Mouse (Mus musculus): Measurements from ENCODE around the gene Ube2o. TPM values are rescaled to one million over a fixed set of nuclear protein-coding genes. Genes with fewer than 3 reads are reported as not detected.

Ube2o gene
- total and polyA plus RNA-seq, 2 experiments from 2014 or later, result 31.3 to 112 TPM

DNA sequence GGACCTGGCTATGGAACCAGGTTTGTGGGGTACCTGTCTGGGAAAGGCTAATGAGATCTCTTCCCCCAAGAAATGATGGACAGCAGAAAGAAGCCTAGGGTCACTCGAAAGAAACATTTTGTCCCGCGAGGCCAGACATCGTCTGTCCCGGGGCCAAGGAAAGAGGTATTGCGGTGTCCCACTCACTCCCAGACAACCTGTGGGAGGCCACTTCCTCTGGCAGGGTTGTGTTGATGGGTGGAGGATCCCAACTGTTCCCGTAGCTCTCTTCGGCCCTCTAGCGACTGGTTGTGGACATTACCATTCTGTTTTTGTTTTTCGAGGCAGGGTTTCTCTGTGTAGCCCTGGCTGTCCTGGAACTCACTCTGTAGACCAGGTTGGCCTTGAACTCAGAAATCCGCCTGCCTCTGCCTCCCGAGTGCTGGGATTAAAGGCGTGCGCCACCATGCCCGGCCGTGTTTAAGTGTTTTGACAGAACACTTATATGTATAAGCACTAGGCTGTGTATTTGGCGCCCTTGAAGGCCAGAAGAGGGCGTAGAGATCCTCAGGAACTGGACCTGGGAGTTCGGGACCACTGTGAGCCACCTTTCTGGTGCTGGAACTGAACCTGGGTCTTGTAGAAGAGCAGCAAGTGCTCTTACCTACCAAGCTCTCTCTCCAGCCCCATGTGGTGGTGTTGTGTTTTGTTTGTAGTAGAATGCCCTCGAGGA, 46.9 kb downstream of the Ube2o start:
- TF ChIP-seq CTCF (IDR thresholded peaks at IDR 0.05; ENCODE audit: low read depth), result peak; percentile 87
- H3K4me3 ChIP-seq (ENCODE audit: low read length), result peak overlapping the region; percentile 46
- H3K9me3 ChIP-seq (ENCODE audit: low read length), result no peaks in the 10 kb centered on the region
- peak overlapping the region; percentile 86 for H3K4me2 ChIP-seq (ENCODE audit: low read depth, low read length)
- DNase-seq (ENCODE audit: low spot score), result peak; percentile 85
- no peak overlapping the region for H3K27ac ChIP-seq
- H3K4me1 ChIP-seq (ENCODE audit: insufficient read depth, low read length), result peaks cover 36% of the 10 kb centered on the region
- peak; percentile 33; the same call in 1 of the 2 replicates for ATAC-seq
- peaks cover 12% of the 10 kb centered on the region for H3K36me3 ChIP-seq (ENCODE audit: insufficient read depth, low read length)
- no peak overlapping the region for H3K9ac ChIP-seq (replicated peaks; ENCODE audit: low read length)
- H3K27me3 ChIP-seq (ENCODE audit: insufficient read depth, low read length), result peaks cover 34% of the 10 kb centered on the region
- 22% methylated on average over 20 of the region's 20 CpGs for WGBS

- under 1% methylated on average over 62 of the region's 63 CpGs for WGBS
- ATAC-seq, result peak; percentile 27; the same call in 1 of the 2 replicates
Measured at GRCm38 (mm10) chr11:116533341-116534153, 47.7 kb downstream of the Ube2o start.

DNA sequence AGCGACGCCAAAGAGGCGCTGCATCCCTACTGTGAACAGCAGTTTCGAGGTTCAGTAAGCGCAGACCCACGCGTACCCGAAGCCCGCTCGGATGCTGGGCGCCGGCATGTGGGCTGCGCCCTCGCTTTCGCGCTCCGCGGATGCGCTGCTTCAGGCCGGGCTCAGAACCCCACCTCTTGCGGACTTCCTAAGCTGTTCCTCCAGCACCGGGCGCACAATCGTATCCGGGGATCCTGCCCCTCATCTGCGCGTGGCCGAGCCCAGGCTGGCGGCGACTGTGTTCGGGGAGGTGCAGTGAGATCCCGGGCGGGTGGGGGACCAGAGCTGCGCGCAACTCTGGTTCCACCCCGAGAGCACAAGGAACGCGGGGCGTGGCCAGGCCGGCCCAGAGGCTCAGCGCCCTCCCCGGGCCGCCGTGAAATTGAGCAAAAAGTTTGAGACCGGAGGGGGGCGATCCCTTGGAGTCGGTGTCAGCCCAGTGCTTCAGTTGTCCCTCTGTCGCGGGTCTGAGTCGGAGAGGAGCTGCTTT, 48.4 kb downstream of the Ube2o start:
- WGBS, result under 1% methylated on average over 49 of the region's 50 CpGs
- Histone ChIP-seq H3K36me3 (ENCODE audit: insufficient read depth, low read length) (0 out of 2 replicates have a peak, but pooled peaks cover 4% of the 10 kb centered on the region), H3K4me2 (ENCODE audit: low read depth, low read length) (peak overlapping the region; percentile 86), H3K27me3 (ENCODE audit: insufficient read depth, low read length) (peaks cover 34% of the 10 kb centered on the region), H3K4me3 (ENCODE audit: low read length) (peak overlapping the region; percentile 46), H3K9me3 (ENCODE audit: low read length) (no peaks in the 10 kb centered on the region), H3K4me1 (ENCODE audit: insufficient read depth, low read length) (peaks cover 36% of the 10 kb centered on the region), H3K9ac (replicated peaks; ENCODE audit: low read length) (peak overlapping the region; percentile 47), H3K27ac (no peak overlapping the region)
- TF ChIP-seq CTCF (IDR thresholded peaks at IDR 0.05; ENCODE audit: low read depth), result 0 out of 2 replicates have a peak, but pooled peaks have one; percentile 2
- ATAC-seq (peak; percentile 28; the same call in 1 of the 2 replicates), DNase-seq (ENCODE audit: low spot score) (peak; percentile 33)

More at GRCm38 (mm10) chr11:116533341-116534153, 47.7 kb downstream of the Ube2o start:
- TF ChIP-seq CTCF (IDR thresholded peaks at IDR 0.05; ENCODE audit: low read depth), result no peak
- H3K4me1 ChIP-seq (ENCODE audit: insufficient read depth, low read length), result peaks cover 36% of the 10 kb centered on the region
- peaks cover 34% of the 10 kb centered on the region for H3K27me3 ChIP-seq (ENCODE audit: insufficient read depth, low read length)
- no peak for DNase-seq (ENCODE audit: low spot score)
- no peaks in the 10 kb centered on the region for H3K9me3 ChIP-seq (ENCODE audit: low read length)
- peak overlapping the region; percentile 47 for H3K9ac ChIP-seq (replicated peaks; ENCODE audit: low read length)
- peaks cover 5% of the 10 kb centered on the region; the same call in 1 of the 2 replicates for H3K36me3 ChIP-seq (ENCODE audit: insufficient read depth, low read length)
- no peak overlapping the region for H3K27ac ChIP-seq
- H3K4me2 ChIP-seq (ENCODE audit: low read depth, low read length), result peak overlapping the region; percentile 86
- peak overlapping the region; percentile 46 for H3K4me3 ChIP-seq (ENCODE audit: low read length)

DNA sequence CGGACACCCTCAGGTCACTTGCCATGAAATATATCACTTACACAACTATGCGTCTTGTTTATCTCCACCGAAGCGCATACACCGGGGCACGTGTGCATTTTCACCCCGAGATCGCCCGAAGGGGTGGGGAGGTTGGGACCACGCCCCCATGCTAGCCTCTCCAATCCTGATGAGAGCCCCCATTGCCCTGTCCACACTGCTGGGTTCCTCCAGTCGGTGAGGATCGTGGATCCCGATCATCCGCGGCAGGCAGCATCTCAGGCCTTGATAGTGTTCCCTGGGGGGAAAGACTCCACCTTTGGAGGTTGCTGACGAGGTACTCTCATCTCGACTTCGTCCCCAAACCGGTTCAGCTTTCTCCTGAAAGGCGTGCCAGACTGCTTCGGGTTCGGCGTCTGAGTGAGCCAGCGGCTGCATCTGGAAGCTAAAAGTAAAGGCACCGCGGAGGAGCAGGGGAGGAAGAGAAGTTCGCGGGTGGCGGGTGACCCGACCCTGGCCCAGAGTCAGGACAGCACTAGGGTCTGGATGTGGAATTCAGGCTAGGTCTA, 48.9 kb downstream of the Ube2o start:
- Histone ChIP-seq H3K9me3 (ENCODE audit: low read length) (no peaks in the 10 kb centered on the region), H3K9ac (replicated peaks; ENCODE audit: low read length) (peak overlapping the region; percentile 47), H3K4me3 (ENCODE audit: low read length) (peak overlapping the region; percentile 46), H3K4me1 (ENCODE audit: insufficient read depth, low read length) (peaks cover 36% of the 10 kb centered on the region), H3K27ac (no peak overlapping the region), H3K4me2 (ENCODE audit: low read depth, low read length) (peak overlapping the region; percentile 86), H3K27me3 (ENCODE audit: insufficient read depth, low read length) (peaks cover 34% of the 10 kb centered on the region), H3K36me3 (ENCODE audit: insufficient read depth, low read length) (0 out of 2 replicates have a peak, but pooled peaks cover 3% of the 10 kb centered on the region)
- DNase-seq (ENCODE audit: low spot score), result no peak
- ATAC-seq, result no peak
- no peak for TF ChIP-seq CTCF (IDR thresholded peaks at IDR 0.05; ENCODE audit: low read depth)
- under 1% methylated on average over 30 of the region's 30 CpGs for WGBS

DNA sequence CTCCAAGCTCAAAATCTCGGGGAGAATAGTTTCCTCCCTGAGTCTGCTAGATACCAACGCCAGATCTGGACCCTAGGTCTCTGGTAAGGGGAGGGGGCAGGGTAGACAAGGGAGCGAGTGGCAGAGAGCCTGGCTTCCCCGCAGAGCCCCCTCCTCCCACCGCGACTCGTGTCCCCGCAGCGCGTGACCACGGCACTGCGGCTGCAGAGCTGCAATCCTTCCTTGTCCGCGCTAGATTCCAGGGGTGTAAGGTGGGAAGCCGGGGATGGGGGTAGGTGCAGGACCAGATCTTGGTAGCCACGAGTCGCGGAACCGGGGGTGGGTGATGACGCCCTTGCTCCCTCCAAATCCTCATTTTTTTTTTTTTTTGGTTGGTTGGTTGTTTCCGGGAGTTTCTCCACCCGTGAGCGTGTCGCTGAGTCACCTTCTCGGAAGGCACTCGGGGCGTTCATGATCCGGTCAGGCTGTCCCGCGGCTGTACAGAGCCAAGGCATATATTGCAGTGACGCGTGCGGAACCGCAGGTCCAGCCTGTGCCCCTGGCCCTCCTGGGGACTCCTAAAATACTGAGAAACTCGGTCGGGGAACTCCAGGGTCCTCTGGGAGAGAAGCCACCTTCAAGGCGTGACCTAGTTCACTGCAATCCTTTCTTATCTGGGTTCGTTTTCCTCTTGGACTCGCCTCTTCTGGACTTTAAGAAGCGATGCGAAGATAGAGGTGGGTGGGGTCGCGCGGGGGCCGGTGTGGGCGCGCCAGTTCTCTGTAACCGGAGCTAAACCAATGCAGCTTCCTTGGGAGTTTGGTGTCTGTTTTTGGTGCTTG, 49.7 kb downstream of the Ube2o start:
- Histone ChIP-seq H3K9ac (replicated peaks; ENCODE audit: low read length) (peak overlapping the region; percentile 40), H3K27ac (peak overlapping the region; percentile 32; the same call in 1 of the 2 replicates), H3K4me2 (ENCODE audit: low read depth, low read length) (peak overlapping the region; percentile 86), H3K36me3 (ENCODE audit: insufficient read depth, low read length) (no peaks in the 10 kb centered on the region), H3K9me3 (ENCODE audit: low read length) (no peaks in the 10 kb centered on the region), H3K4me3 (ENCODE audit: low read length) (peak overlapping the region; percentile 46), H3K27me3 (ENCODE audit: insufficient read depth, low read length) (peaks cover 34% of the 10 kb centered on the region), H3K4me1 (ENCODE audit: insufficient read depth, low read length) (peaks cover 36% of the 10 kb centered on the region)
- ATAC-seq, result no peak
- DNase-seq (ENCODE audit: low spot score), result peak; percentile 28
- no peak for TF ChIP-seq CTCF (IDR thresholded peaks at IDR 0.05; ENCODE audit: low read depth)
- WGBS, result 3% methylated on average over 48 of the region's 48 CpGs
